Mouse (Mus musculus) MEL (cell line): Measurements from ENCODE around the gene Ptpn14. TPM values are rescaled to one million over a fixed set of nuclear protein-coding genes. Genes with fewer than 3 reads are reported as not detected.

Experiments
- DNase-seq: peaks from one replicate; pipeline ENCODE4 v3.0.0; 2011; ENCODE audit warnings: low read depth, low spot score
- H3K27ac ChIP-seq: 2 replicates; pipeline ENCODE4 v1.5.1; 2012; ENCODE audit warnings: low read depth, mild to moderate bottlenecking, control low read depth, low read length, moderate library complexity; ENCODE audit not compliant: control insufficient read depth
- H3K27me3 ChIP-seq, 2 experiments: fragments of 150-350 bp in 1 of 2; sonication (generic) in 1 of 2; 2 replicates each; pipeline ENCODE4 v1.6.1; 2012; ENCODE audit warnings: low read length in 2 of 2, mild to moderate bottlenecking in 2 of 2, improper control_type of control experiment in 1 of 2, moderate library complexity in 1 of 2; ENCODE audit not compliant: insufficient read depth in 2 of 2, control insufficient read depth in 1 of 2
- H3K36me3 ChIP-seq, 2 experiments: 2 replicates each; pipeline ENCODE4 v1.6.1; 2012 to 2014; ENCODE audit warnings: low read length in 2 of 2, improper control_type of control experiment in 1 of 2, inconsistent platforms in 1 of 2, mild to moderate bottlenecking in 1 of 2; ENCODE audit not compliant: insufficient read depth in 2 of 2, control insufficient read depth in 1 of 2
- H3K4me1 ChIP-seq, 2 experiments: fragments of 150-350 bp in 1 of 2; sonication (generic) in 1 of 2; 2 replicates each; pipeline ENCODE4 v1.6.1; 2012; ENCODE audit warnings: low read length in 2 of 2, improper control_type of control experiment in 1 of 2, mild to moderate bottlenecking in 1 of 2; ENCODE audit not compliant: insufficient read depth in 2 of 2, control insufficient read depth in 1 of 2
- H3K4me3 ChIP-seq, 2 experiments: fragments of 150-350 bp in 1 of 2; sonication (generic) in 1 of 2; 2 replicates each; pipeline ENCODE4 v1.5.1; 2012; ENCODE audit warnings: low read depth in 2 of 2, low read length in 2 of 2, mild to moderate bottlenecking in 2 of 2, moderate library complexity in 2 of 2, control low read depth in 1 of 2, improper control_type of control experiment in 1 of 2; ENCODE audit not compliant: control insufficient read depth in 1 of 2, insufficient read depth in 1 of 2
- H3K79me2 ChIP-seq: 2 replicates; pipeline ENCODE4 v1.6.1; 2012; ENCODE audit warnings: mild to moderate bottlenecking, low read length, moderate library complexity; ENCODE audit not compliant: control insufficient read depth, poor library complexity, insufficient read depth
- H3K9ac ChIP-seq: 2 replicates; pipeline ENCODE4 v1.6.1; 2012; ENCODE audit warnings: low read depth, mild to moderate bottlenecking, control low read depth, low read length, moderate library complexity; ENCODE audit not compliant: control insufficient read depth, poor library complexity, severe bottlenecking
- H3K9me3 ChIP-seq: fragments of 150-350 bp; sonication (generic); replicated peaks from 2 replicates; pipeline ENCODE4 v1.6.1; 2012; ENCODE audit warnings: mild to moderate bottlenecking, low read length, improper control_type of control experiment, moderate library complexity; ENCODE audit not compliant: insufficient read depth
- E2F4 ChIP-seq: IDR thresholded peaks from 2 replicates; pipeline ENCODE4 v1.6.1; 2011; ENCODE audit warnings: low read depth, low read length, improper control_type of control experiment, borderline replicate concordance
- ELF1 ChIP-seq: IDR thresholded peaks from 2 replicates; pipeline ENCODE4 v1.6.1; 2014; ENCODE audit warnings: low read depth, mild to moderate bottlenecking, inconsistent platforms, low read length, improper control_type of control experiment, moderate library complexity
- GATA1 ChIP-seq: IDR thresholded peaks from 2 replicates; pipeline ENCODE4 v1.6.1; 2011; ENCODE audit warnings: low read depth, low read length, improper control_type of control experiment
- KAT2A ChIP-seq: conservative IDR thresholded peaks from 2 replicates; pipeline ENCODE4 v1.6.1; 2012; ENCODE audit warnings: low read depth, low read length, improper control_type of control experiment, inconsistent platforms
- MAFK ChIP-seq: IDR thresholded peaks from 2 replicates; pipeline ENCODE4 v1.6.1; 2011; ENCODE audit warnings: low read depth, mild to moderate bottlenecking, low read length, improper control_type of control experiment, borderline replicate concordance
- MAX ChIP-seq: IDR thresholded peaks from 2 replicates; pipeline ENCODE4 v1.6.1; 2011; ENCODE audit warnings: low read length, improper control_type of control experiment
- MAZ ChIP-seq: IDR thresholded peaks from 2 replicates; pipeline ENCODE4 v1.6.1; 2012; ENCODE audit warnings: low read depth, mild to moderate bottlenecking, inconsistent platforms, low read length, improper control_type of control experiment
- MXI1 ChIP-seq: IDR thresholded peaks from 2 replicates; pipeline ENCODE4 v1.6.1; 2011; ENCODE audit warnings: mild to moderate bottlenecking, low read depth, low read length, improper control_type of control experiment
- MYB ChIP-seq: IDR thresholded peaks from 2 replicates; pipeline ENCODE4 v1.6.1; 2011; ENCODE audit warnings: mild to moderate bottlenecking, low read depth, low read length, improper control_type of control experiment
- MYC ChIP-seq: IDR thresholded peaks from 2 replicates; pipeline ENCODE4 v1.6.1; 2011; ENCODE audit warnings: low read depth, mild to moderate bottlenecking, low read length, improper control_type of control experiment, moderate library complexity
- NELFE ChIP-seq: IDR thresholded peaks from 2 replicates; pipeline ENCODE4 v1.6.1; 2011; ENCODE audit warnings: low read depth, low read length, improper control_type of control experiment
- POLR2A ChIP-seq, 2 experiments: IDR thresholded peaks; 2 replicates each; pipeline ENCODE4 v1.6.1; 2011 to 2012; ENCODE audit warnings: low read length in 2 of 2, mild to moderate bottlenecking in 2 of 2, control low read depth in 1 of 2, improper control_type of control experiment in 1 of 2, low read depth in 1 of 2, moderate library complexity in 1 of 2; ENCODE audit not compliant: control insufficient read depth in 1 of 2, insufficient read depth in 1 of 2, poor library complexity in 1 of 2
- POLR2AphosphoS2 ChIP-seq: IDR thresholded peaks from 2 replicates; pipeline ENCODE4 v1.6.1; 2011; ENCODE audit warnings: low read length, improper control_type of control experiment
- POLR2AphosphoS5 ChIP-seq: IDR thresholded peaks from 2 replicates; pipeline ENCODE4 v1.6.1; 2012; ENCODE audit warnings: low read depth, borderline replicate concordance, mild to moderate bottlenecking, inconsistent platforms, low read length, moderate library complexity, mixed read lengths
- RCOR1 ChIP-seq: IDR thresholded peaks from 2 replicates; pipeline ENCODE4 v1.6.1; 2012; ENCODE audit warnings: low read depth, mild to moderate bottlenecking, inconsistent platforms, low read length, improper control_type of control experiment
- SIN3A ChIP-seq: IDR thresholded peaks from 2 replicates; pipeline ENCODE4 v1.6.1; 2012; ENCODE audit warnings: low read length, improper control_type of control experiment, inconsistent platforms
- SMC3 ChIP-seq: IDR thresholded peaks from 2 replicates; pipeline ENCODE4 v1.6.1; 2011; ENCODE audit warnings: low read depth, low read length, improper control_type of control experiment
- TAL1 ChIP-seq: IDR thresholded peaks from 2 replicates; pipeline ENCODE4 v1.6.1; 2012; ENCODE audit warnings: mild to moderate bottlenecking, inconsistent platforms, low read length, moderate library complexity, mixed read lengths
- TBP ChIP-seq: IDR thresholded peaks from 2 replicates; pipeline ENCODE4 v1.8.0; 2011; ENCODE audit warnings: low read depth, low read length, improper control_type of control experiment
- UBTF ChIP-seq: IDR thresholded peaks from 2 replicates; pipeline ENCODE4 v1.6.1; 2012; ENCODE audit warnings: low read depth, mild to moderate bottlenecking, inconsistent platforms, low read length, improper control_type of control experiment, moderate library complexity, borderline replicate concordance; ENCODE audit not compliant: insufficient read depth
- USF1 ChIP-seq: IDR thresholded peaks from 2 replicates; pipeline ENCODE4 v1.6.1; 2014; ENCODE audit warnings: low read depth, mild to moderate bottlenecking, inconsistent platforms, low read length, improper control_type of control experiment, moderate library complexity
- ZC3H11A ChIP-seq: IDR thresholded peaks from 2 replicates; pipeline ENCODE4 v1.6.1; 2012; ENCODE audit warnings: low read depth, mild to moderate bottlenecking, inconsistent platforms, low read length, improper control_type of control experiment
- ZKSCAN1 ChIP-seq: IDR thresholded peaks from 2 replicates; pipeline ENCODE4 v1.6.1; 2012; ENCODE audit warnings: low read depth, mild to moderate bottlenecking, inconsistent platforms, low read length, improper control_type of control experiment, moderate library complexity
- ZMIZ1 ChIP-seq: IDR thresholded peaks from 2 replicates; pipeline ENCODE4 v1.6.1; 2012; ENCODE audit warnings: low read depth, mild to moderate bottlenecking, inconsistent platforms, low read length, improper control_type of control experiment, moderate library complexity
- polyA plus RNA-seq, 2 experiments: library from polyadenylated mRNA; stranded (reverse) in 1 of 2; unstranded in 1 of 2; fragments of >175 nt in 1 of 2; fragments of >200 nt in 1 of 2; gene quantifications; 2 replicates each; pipeline versions ENCODE4 v1.2.1 to v1.2.4; 2012; ENCODE audit warnings: low replicate concordance in 2 of 2, low read depth in 1 of 2; ENCODE audit not compliant: insufficient read length in 2 of 2, insufficient read depth in 1 of 2, missing spikeins in 1 of 2
- total RNA-seq: library from RNA; depleted of rRNA; stranded (reverse); fragments of 300-350 nt; gene quantifications from 2 replicates; pipeline ENCODE4 v1.2.3, GENCODE M21; 2012

The Ptpn14 gene
- total and polyA plus RNA-seq, 3 experiments: 0.62 to 1.0 TPM; not detected in 1

- H3K27ac ChIP-seq: no peak overlapping the region
- H3K79me2 ChIP-seq: no peaks in the 10 kb centered on the region
- H3K4me3 ChIP-seq: no peak overlapping the region
- TF ChIP-seq TBP (no peak), E2F4 (no peak), ZC3H11A (no peak), MYB (no peak), ZKSCAN1 (no peak), ELF1 (no peak), GATA1 (no peak), SIN3A (no peak), KAT2A (no peak)
- TF ChIP-seq, all 39 proteins: peak for 0
- no peak overlapping the region for H3K9ac ChIP-seq
- no peaks in the 10 kb centered on the region for H3K27me3 ChIP-seq
- H3K4me1 ChIP-seq: no peaks in the 10 kb centered on the region
- no peak for DNase-seq
- H3K9me3 ChIP-seq: no peaks in the 10 kb centered on the region
- no peaks in the 10 kb centered on the region for H3K36me3 ChIP-seq
Measured at GRCm38 (mm10) chr1:189750233-189750632, 22.2 kb downstream of the Ptpn14 start.

GRCm38 (mm10) chr1:189752245-189752644 lies 24.2 kb downstream of the Ptpn14 start:
- no peaks in the 10 kb centered on the region for H3K9me3 ChIP-seq
- DNase-seq: no peak

GRCm38 (mm10) chr1:189755072-189755471 lies 27.0 kb downstream of the Ptpn14 start:
- no peaks in the 10 kb centered on the region for H3K27me3 ChIP-seq
- no peak for TF ChIP-seq RCOR1
- TF ChIP-seq POLR2A (IDR thresholded peaks at IDR 0.05; ENCODE audit: control insufficient read depth in 1 of 2, insufficient read depth in 1 of 2, low read depth in 1 of 2, low read length in 2 of 2, poor library complexity in 1 of 2): no peak
- TF ChIP-seq SMC3: no peak
- TF ChIP-seq MAFK: no peak
- TF ChIP-seq MYB: no peak
- TF ChIP-seq NELFE: no peak
- TF ChIP-seq POLR2AphosphoS2: no peak
- no peak for TF ChIP-seq UBTF
- TF ChIP-seq MAX: no peak
- no peak for TF ChIP-seq MAZ
- TF ChIP-seq ZKSCAN1: no peak
- H3K27ac ChIP-seq: no peak overlapping the region
- H3K36me3 ChIP-seq: no peaks in the 10 kb centered on the region
- no peak overlapping the region for H3K9ac ChIP-seq
- H3K79me2 ChIP-seq: no peaks in the 10 kb centered on the region
- no peak for DNase-seq
- no peaks in the 10 kb centered on the region for H3K9me3 ChIP-seq
- H3K4me1 ChIP-seq: no peaks in the 10 kb centered on the region
- H3K4me3 ChIP-seq: no peak overlapping the region

More at GRCm38 (mm10) chr1:189752245-189752644, 24.2 kb downstream of the Ptpn14 start:
- no peak for TF ChIP-seq POLR2A (IDR thresholded peaks at IDR 0.05; ENCODE audit: control insufficient read depth in 1 of 2, insufficient read depth in 1 of 2, low read depth in 1 of 2, low read length in 2 of 2, poor library complexity in 1 of 2)
- no peak for TF ChIP-seq MXI1
- no peak for TF ChIP-seq TAL1
- TF ChIP-seq ZMIZ1: no peak
- TF ChIP-seq NELFE: no peak
- TF ChIP-seq USF1: no peak
- no peak for TF ChIP-seq POLR2AphosphoS5
- TF ChIP-seq MAX: no peak
- TF ChIP-seq MAFK: no peak
- no peak for TF ChIP-seq MYC
- no peak overlapping the region for H3K9ac ChIP-seq
- H3K4me1 ChIP-seq: no peaks in the 10 kb centered on the region
- H3K4me3 ChIP-seq: no peak overlapping the region
- no peaks in the 10 kb centered on the region for H3K36me3 ChIP-seq
- H3K79me2 ChIP-seq: no peaks in the 10 kb centered on the region
- H3K27me3 ChIP-seq: no peaks in the 10 kb centered on the region
- H3K27ac ChIP-seq: no peak overlapping the region
